Mouse (Mus musculus) urinary bladder, adult 2 months (tissue): ENCODE measurements around the gene Ier3. TPM values are rescaled to one million over a fixed set of nuclear protein-coding genes. Genes with fewer than 3 reads are reported as not detected.

ENCODE experiments used
- DNase-seq: peaks from one replicate; pipeline ENCODE4 v3.0.0; 2022; ENCODE audit warnings: low spot score
- polyA plus RNA-seq: library from polyadenylated mRNA; depleted of rRNA; stranded (reverse); fragments of >200 nt; gene quantifications from 2 replicates; pipeline ENCODE4 v1.2.3, GENCODE M21; 2012

Ier3 gene
- polyA plus RNA-seq, 1 experiment: 73.7 TPM

- no peak for DNase-seq
Observed at GRCm38 (mm10) chr17:35810900-35811648, 10.4 kb upstream of the Ier3 start.

GRCm38 (mm10) chr17:35812307-35812706 is 9.2 kb upstream of the Ier3 start:
- DNase-seq: no peak

- DNase-seq: no peak
Observed at GRCm38 (mm10) chr17:35812736-35813135, 8.7 kb upstream of the Ier3 start.

- peak; percentile 82 for DNase-seq
Observed at GRCm38 (mm10) chr17:35813245-35813647, 8.2 kb upstream of the Ier3 start.

GRCm38 (mm10) chr17:35813653-35814052 is 7.8 kb upstream of the Ier3 start:
- DNase-seq: no peak

GRCm38 (mm10) chr17:35814678-35815077 is 6.8 kb upstream of the Ier3 start:
- no peak for DNase-seq

- DNase-seq: no peak
Observed at GRCm38 (mm10) chr17:35815836-35816235, 5.6 kb upstream of the Ier3 start.

GRCm38 (mm10) chr17:35816686-35817085 is 4.8 kb upstream of the Ier3 start:
- no peak for DNase-seq

GRCm38 (mm10) chr17:35817226-35817625 is 4.3 kb upstream of the Ier3 start:
- no peak for DNase-seq

- DNase-seq: no peak
Observed at GRCm38 (mm10) chr17:35820111-35820510, 1.4 kb upstream of the Ier3 start.

- DNase-seq: no peak
Observed at GRCm38 (mm10) chr17:35822564-35822963, 1.1 kb downstream of the Ier3 start.

- DNase-seq: peak; percentile 73
Observed at GRCm38 (mm10) chr17:35822964-35823937, 1.8 kb downstream of the Ier3 start, which contains the start of gene Flot1. Gene Flot1 (plus strand): TSS chr17:35823230.

GRCm38 (mm10) chr17:35824402-35824801 is 2.9 kb downstream of the Ier3 start:
- peak; percentile 20 for DNase-seq

- DNase-seq: no peak
Observed at GRCm38 (mm10) chr17:35825109-35825850, 3.8 kb downstream of the Ier3 start.

- DNase-seq: peak; percentile 77
Observed at GRCm38 (mm10) chr17:35829737-35830136, 8.3 kb downstream of the Ier3 start.

- DNase-seq: no peak
Observed at GRCm38 (mm10) chr17:35832400-35833238, 11.1 kb downstream of the Ier3 start.

- DNase-seq: no peak
Observed at GRCm38 (mm10) chr17:35833239-35833751, 11.8 kb downstream of the Ier3 start.

GRCm38 (mm10) chr17:35833894-35834293 is 12.4 kb downstream of the Ier3 start:
- no peak for DNase-seq

GRCm38 (mm10) chr17:35834696-35835422 is 13.4 kb downstream of the Ier3 start:
- peak; percentile 29 for DNase-seq
